Mouse (Mus musculus): Measurements from ENCODE around the gene Olfr191.

DNA sequence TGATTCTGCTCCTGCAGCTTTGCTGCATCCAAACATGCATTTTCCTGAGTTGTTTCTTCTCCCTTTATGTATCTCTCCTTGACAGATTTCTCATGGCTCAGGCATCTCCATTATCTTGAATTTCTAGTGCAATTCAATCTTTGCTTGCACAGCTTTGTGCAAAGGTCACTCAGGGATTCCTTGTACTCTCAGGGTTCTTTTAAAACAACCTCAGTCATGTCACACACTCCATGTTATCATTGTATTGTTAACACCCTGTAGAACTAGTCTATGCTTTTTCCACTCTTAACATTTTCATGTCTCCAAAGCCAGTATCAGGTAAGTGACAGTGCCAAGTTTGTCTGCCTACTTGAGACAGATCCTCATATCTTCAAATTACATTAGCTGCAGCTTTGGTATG, 17.9 kb downstream of the Olfr191 start:
- TF ChIP-seq CTCF (IDR thresholded peaks at IDR 0.05; ENCODE audit: control insufficient read depth, insufficient read depth, insufficient replicate concordance, low read depth, low read length) (no peak), POLR2A (IDR thresholded peaks at IDR 0.05; ENCODE audit: control insufficient read depth, low read depth, low read length) (no peak)

All from testis, adult 2 months (tissue).